Mouse (Mus musculus) bone marrow macrophage, adult 2 months (primary cell): ENCODE data around the gene Rnf11. TPM values are rescaled to one million over a fixed set of nuclear protein-coding genes. Genes with fewer than 3 reads are reported as not detected.
"Not testable (repeated sequence)": the region's sequence is repeated elsewhere in the genome, so short reads cannot be mapped to it uniquely, and the experiment has no call there.

Experiments
- H3K27ac ChIP-seq: 2 replicates; pipeline ENCODE4 v1.5.1; 2012; ENCODE audit warnings: low read depth, low read length; ENCODE audit not compliant: insufficient read depth
- H3K4me1 ChIP-seq: 2 replicates; pipeline ENCODE4 v1.6.1; 2012; ENCODE audit warnings: low read length; ENCODE audit not compliant: control insufficient read depth, insufficient read depth
- H3K4me3 ChIP-seq: 2 replicates; pipeline ENCODE4 v1.5.1; 2012; ENCODE audit warnings: mild to moderate bottlenecking, low read length, moderate library complexity; ENCODE audit not compliant: insufficient read depth
- CTCF ChIP-seq: IDR thresholded peaks from 2 replicates; pipeline ENCODE4 v1.5.1; 2012; ENCODE audit warnings: low read depth, mild to moderate bottlenecking, low read length, moderate library complexity
- POLR2A ChIP-seq: IDR thresholded peaks from 2 replicates; pipeline ENCODE4 v1.6.1; 2012; ENCODE audit warnings: mild to moderate bottlenecking, low read depth, low read length, borderline replicate concordance
- polyA plus RNA-seq: library from polyadenylated mRNA; stranded (reverse); fragments of >200 nt; gene quantifications from 2 replicates; pipeline ENCODE4 v1.2.4, GENCODE M21; 2012; ENCODE audit not compliant: missing spikeins, insufficient read depth, insufficient read length

Rnf11 gene
- polyA plus RNA-seq, 1 experiment = 47.8 TPM

DNA sequence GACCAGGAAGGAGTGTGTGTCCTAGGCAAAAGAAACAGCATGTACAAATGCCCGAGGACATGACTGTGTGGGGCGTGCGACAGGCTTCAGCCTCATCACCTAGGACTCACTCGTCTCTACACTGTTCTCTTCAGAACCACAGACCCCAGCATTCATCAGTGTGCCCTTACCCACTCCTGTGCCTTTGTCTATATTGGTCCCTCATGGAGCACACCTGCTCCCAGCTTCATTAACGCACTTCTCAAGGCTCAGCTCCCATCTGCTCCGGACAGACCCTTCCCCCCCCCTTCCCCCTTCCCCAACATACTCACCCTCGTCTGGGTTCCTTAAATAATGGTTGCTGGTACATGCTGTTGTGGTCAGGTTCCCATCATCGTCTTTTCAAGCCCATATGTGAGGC lies 79.1 kb downstream of the Rnf11 start:
- TF ChIP-seq POLR2A (no peak), CTCF (no peak)
- peak overlapping the region; percentile 30 for H3K4me3 ChIP-seq
- H3K4me1 ChIP-seq = peaks cover 17% of the 10 kb centered on the region
- peak overlapping the region; percentile 69 for H3K27ac ChIP-seq

DNA sequence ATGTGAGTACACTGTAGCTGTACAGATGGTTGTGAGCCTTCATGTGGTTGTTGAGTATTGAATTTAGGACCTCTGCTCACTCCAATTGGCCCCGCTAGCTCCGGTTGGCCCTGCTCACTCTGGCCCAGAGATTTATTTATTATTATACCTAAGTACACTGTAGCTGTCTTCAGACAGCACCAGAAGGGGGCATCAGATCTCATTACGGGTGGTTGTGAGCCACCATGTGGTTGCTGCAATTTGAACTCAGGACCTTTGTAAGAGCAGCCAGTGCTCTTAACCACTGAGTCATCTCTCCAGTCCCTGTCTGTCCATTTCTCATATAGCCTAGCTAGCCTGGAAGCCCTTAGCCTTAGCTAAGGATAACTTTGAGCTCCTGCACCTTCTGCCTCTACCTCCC lies 79.6 kb downstream of the Rnf11 start:
- not testable (repeated sequence) for H3K27ac ChIP-seq, H3K4me3 ChIP-seq
- peaks cover 17% of the 10 kb centered on the region for H3K4me1 ChIP-seq

DNA sequence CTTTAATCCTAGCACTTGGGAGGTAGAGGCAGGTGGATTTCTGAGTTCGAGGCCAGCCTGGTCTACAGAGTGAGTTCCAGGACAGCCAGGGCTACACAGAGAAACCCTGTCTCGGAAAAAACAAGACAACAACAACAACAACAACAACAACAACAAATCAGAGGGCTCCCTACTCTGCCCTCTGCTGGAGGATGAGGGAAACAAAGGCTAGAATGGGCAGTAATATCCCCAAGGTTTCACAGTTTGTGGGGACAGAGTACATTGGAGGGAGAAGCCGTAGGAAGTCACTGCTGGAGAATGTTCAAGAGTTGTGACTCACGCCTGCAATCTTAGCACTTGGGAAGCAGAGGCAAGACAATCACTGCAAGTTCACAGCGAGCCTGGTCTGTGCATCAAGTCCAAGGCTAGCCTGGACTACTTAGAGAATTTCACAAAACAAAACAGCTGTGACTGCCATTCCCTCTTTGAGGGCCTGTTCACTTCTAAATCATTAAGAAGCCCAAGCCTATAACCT lies 83.3 kb downstream of the Rnf11 start:
- TF ChIP-seq CTCF (0 out of 2 replicates have a peak, but pooled peaks have one; percentile 22), POLR2A (no peak)
- Histone ChIP-seq H3K4me3 (no peak overlapping the region), H3K27ac (no peak overlapping the region), H3K4me1 (peaks cover 10% of the 10 kb centered on the region)

Other genes starting within 250 kb of the Rnf11 start
- gene Eps15, start 204.5 kb downstream of the Rnf11 start, polyA plus RNA-seq = 137 and 156 TPM in 2 replicates
- gene Ttc39a, start 78.1 kb downstream of the Rnf11 start, polyA plus RNA-seq = 1.3 and 1.4 TPM in 2 replicates
- not detected in 2 replicates for gene 4930522H14Rik, start 46.6 kb upstream of the Rnf11 start, polyA plus RNA-seq
- gene Cdkn2c, start 182.5 kb upstream of the Rnf11 start, polyA plus RNA-seq = 63.5 and 73.9 TPM in 2 replicates
- gene Faf1, start 191.9 kb upstream of the Rnf11 start, polyA plus RNA-seq = 18.7 and 22.3 TPM in 2 replicates